22 mouse cellular contexts compared by ENCODE assay signal in genomic region chr13:108861707-108862106, GRCm38 (mm10).
DNase-seq lines count a peak whose midpoint lies in the region; ATAC-seq lines count a peak whose summit lies in the region.
"Had no signal": no experiment of that assay in that cellular context is flagged by ENCODE, and none has a peak within 500 bp of the region (broad histone marks: within the 10 kb centered on the region; RNA-seq: fewer than 3 reads in every experiment).

No protein-coding gene starts in this region.

- no peak overlapping the region for H3K27ac ChIP-seq in forebrain, embryonic 12.5 days
- H3K27ac ChIP-seq: forebrain, embryonic 10.5 days; heart, adult 2 months; heart, embryonic 10.5 days; hindbrain, embryonic 12.5 days; hindbrain, embryonic 15.5 days had no signal

- H3K4me3 ChIP-seq in forebrain, embryonic 12.5 days (replicated peaks): no peak overlapping the region
- H3K4me3 ChIP-seq: forebrain, embryonic 10.5 days; heart, adult 2 months; heart, embryonic 10.5 days; hindbrain, embryonic 12.5 days; hindbrain, embryonic 15.5 days had no signal

- WGBS in forebrain, embryonic 12.5 days: 90% methylated on average over 7 of the region's 7 CpGs

- DNase-seq in B cell, adult 2 months: peak; percentile 10 to 15
- no peak for DNase-seq in urinary bladder, postnatal 4 days (ENCODE audit: low spot score in 2 of 2)
- DNase-seq in right cerebral cortex, postnatal 14 days: no peak
- DNase-seq: adrenal gland, adult 8-10 months; adrenal gland, postnatal 25 days; cerebellum, adult 11-12 months; cerebellum, adult 8-10 months; cerebellum, postnatal 10 days; cerebellum, postnatal 36 days; forebrain, postnatal 0 days; gastrocnemius, postnatal 25 days; heart, adult 2 months; heart, postnatal 36 days had no signal

- ATAC-seq in common myeloid progenitor, adult 5-6 weeks (replicated peaks; ENCODE audit: low read depth, poor library complexity, severe bottlenecking): peak; percentile 79
- ATAC-seq in megakaryocyte, adult 5-6 weeks (ENCODE audit: poor library complexity, severe bottlenecking): peak; percentile 70
- no peak for ATAC-seq in forebrain, embryonic 12.5 days (ENCODE audit: low FRiP score)
- ATAC-seq: activated CD4-positive, CD25-positive, alpha-beta regulatory T cell, adult 4 months; forebrain, embryonic 14.5 days; forebrain, postnatal 0 days had no signal

- no peaks in the 10 kb centered on the region for H3K4me1 ChIP-seq in forebrain, embryonic 12.5 days
- H3K4me1 ChIP-seq: forebrain, embryonic 10.5 days; heart, embryonic 10.5 days; hindbrain, embryonic 12.5 days; hindbrain, embryonic 15.5 days had no signal

- no peaks in the 10 kb centered on the region for H3K27me3 ChIP-seq in forebrain, embryonic 12.5 days
- H3K27me3 ChIP-seq: hindbrain, embryonic 12.5 days; hindbrain, embryonic 15.5 days had no signal

- no peak overlapping the region for H3K9ac ChIP-seq in forebrain, embryonic 12.5 days
- H3K9ac ChIP-seq: forebrain, postnatal 0 days; hindbrain, embryonic 12.5 days; hindbrain, embryonic 15.5 days had no signal

- H3K4me2 ChIP-seq in forebrain, embryonic 12.5 days: no peak overlapping the region
- H3K4me2 ChIP-seq: hindbrain, embryonic 12.5 days; hindbrain, embryonic 15.5 days had no signal

- H3K9me3 ChIP-seq in forebrain, embryonic 12.5 days: no peaks in the 10 kb centered on the region
- H3K9me3 ChIP-seq: forebrain, embryonic 10.5 days; heart, embryonic 10.5 days; hindbrain, embryonic 12.5 days; hindbrain, embryonic 15.5 days had no signal

- H3K36me3 ChIP-seq in forebrain, embryonic 12.5 days (replicated peaks): no peaks in the 10 kb centered on the region
- H3K36me3 ChIP-seq: forebrain, embryonic 10.5 days; heart, embryonic 10.5 days; hindbrain, embryonic 12.5 days; hindbrain, embryonic 15.5 days had no signal

Comparison
In these comparisons a context has a peak if more than half of its experiments do, and no peak if none do; other contexts are left out.
1. DNase-seq: peak in B cell, adult 2 months (2 of 2); none in urinary bladder, postnatal 4 days (0 of 2) and right cerebral cortex, postnatal 14 days (single experiment).